Mouse (Mus musculus) T-helper 17 cell (primary cell): ENCODE results near the gene Slc22a27.
"Not testable (repeated sequence)": the region's sequence is repeated elsewhere in the genome, so short reads cannot be mapped to it uniquely, and the experiment has no call there.

Experiments
- in situ Hi-C, 2 experiments: fragments of 300-600 bp; cut with MboI, MseI; formaldehyde crosslinking; loops; 1 replicate in 1 of 2; 2 replicates in 1 of 2; pipeline ENCODE4 v1.15.1; 2025; ENCODE audit warnings: high pct_unique_total_duplicates in 2 of 2

Gene Slc22a27

GRCm38 (mm10) chr19:7965927-7966326 is at the start of gene Slc22a27:
Gene Slc22a27, minus strand, starts transcription at chr19:7966027.
- in situ Hi-C loops = not testable (repeated sequence)

DNA sequence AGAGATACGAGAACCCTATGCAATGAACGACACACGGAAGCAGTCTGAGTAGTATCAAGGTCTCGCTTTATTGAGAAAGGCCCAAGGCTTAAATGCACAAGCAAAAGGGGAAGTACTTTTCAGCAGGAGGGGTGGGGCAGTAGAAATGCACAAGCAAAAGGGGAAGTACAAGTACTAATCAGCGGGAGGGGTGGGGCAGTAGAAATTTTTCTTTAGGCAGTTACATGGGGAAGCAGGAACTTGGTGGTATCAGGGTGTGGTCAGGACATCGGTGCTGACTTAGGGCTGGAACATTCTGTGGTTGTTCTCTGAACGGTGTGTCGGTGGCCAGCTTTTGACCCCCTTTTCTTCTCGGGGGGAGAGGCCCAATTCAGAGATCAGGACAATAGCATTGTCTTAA is 45.8 kb upstream of the Slc22a27 start:
- in situ Hi-C loops = loop anchor here (5.0 to 25.0 kb wide), 2 partner anchors 296 to 1126 kb away; partner anchors contain the start of gene Asrgl1 (in 1 of the 2)

- in situ Hi-C loops = loop anchor here in 1 of 2 experiments (25.0 kb wide), 1 partner anchor 1128 kb away; the partner anchor contains the start of gene Asrgl1
These were observed 43.3 kb upstream of the Slc22a27 start for GRCm38 (mm10) chr19:8009086-8009485.

DNA sequence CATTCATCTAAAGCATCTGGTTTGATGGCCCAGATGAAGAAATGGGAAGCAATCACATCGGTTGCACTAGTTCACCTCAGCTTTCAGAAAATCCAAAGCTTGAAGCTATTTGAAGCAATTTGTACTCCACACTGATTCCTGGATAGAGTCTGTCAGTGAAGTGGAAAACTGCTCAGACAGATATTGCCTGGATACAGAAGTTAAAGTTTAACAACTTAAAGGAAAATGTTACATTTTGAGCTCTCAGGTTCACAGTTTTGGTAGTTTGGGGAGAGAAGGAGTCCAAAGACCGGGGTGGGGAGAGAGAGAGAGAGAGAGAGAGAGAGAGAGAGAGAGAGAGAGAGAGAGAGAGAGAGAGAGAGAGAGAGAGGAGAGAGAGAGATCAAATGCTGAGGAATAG is 2.9 kb upstream of the Slc22a27 start:
- in situ Hi-C loops = no loop called here

DNA sequence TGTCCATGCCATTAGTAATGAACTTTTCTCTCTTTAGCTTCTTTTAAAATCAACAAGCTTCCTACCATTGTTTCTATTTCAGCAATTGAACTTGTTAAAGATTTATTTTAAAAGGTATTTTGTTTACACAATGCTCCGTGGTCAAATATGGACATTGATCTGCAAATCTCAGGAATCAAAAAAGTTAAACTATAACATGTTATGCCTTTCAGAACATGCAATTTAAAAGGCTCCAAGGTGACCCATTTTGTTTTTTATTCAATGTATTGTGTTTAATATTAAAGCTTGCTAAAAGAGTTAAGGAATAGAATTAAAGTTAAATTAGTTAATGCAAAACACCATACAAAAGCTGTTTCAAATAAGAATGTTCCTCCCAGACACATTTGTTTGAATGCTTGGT is 723 bp upstream of the Slc22a27 start:
- in situ Hi-C loops = not testable (repeated sequence)

GRCm38 (mm10) chr19:7939391-7939790 is 26.4 kb downstream of the Slc22a27 start:
- in situ Hi-C loops = not testable (repeated sequence)

GRCm38 (mm10) chr19:7876626-7877025 is 89.2 kb downstream of the Slc22a27 start:
- in situ Hi-C loops = no loop called here

GRCm38 (mm10) chr19:7829851-7830250 is 136.0 kb downstream of the Slc22a27 start:
- in situ Hi-C loops = no loop called here
